Mouse (Mus musculus): ENCODE results near the gene Calm5.
"Not testable (repeated sequence)": the region's sequence is repeated elsewhere in the genome, so short reads cannot be mapped to it uniquely, and the experiment has no call there.

Gene Calm5

DNA sequence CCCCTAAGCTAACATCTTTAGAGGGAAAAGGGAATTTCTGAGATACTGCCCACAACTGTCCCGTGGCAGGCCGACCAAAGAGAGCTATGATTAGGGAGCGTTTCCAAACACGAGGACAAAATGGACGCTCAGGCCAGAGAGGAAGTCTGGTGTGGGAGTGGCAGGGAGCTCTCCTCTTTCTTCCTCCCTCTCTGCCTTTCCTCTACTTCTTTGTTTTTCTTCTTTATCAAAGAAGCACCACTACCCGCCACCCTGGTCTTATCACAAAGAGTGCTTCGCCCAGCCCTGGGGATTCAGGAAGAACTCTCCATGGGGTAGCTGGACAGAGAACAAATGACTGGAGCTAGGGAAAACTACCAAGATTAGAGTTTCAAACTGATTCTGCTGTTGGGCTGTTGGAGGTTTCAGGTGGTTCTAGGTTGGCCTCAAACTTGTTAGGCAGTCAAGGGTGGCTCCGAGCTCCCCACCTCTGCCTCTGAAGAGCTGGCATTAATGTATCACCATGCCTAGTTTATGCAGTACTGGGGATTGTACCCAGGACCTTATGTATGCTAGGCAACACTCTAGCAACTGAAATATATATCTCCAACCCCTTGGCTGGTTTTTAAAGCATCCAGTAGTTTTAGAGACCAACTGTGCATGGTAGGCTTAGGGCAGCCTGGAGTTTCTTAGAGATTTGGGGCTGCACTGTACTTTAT lies 12.5 kb downstream of the Calm5 start:
- DNase-seq: no peak

DNA sequence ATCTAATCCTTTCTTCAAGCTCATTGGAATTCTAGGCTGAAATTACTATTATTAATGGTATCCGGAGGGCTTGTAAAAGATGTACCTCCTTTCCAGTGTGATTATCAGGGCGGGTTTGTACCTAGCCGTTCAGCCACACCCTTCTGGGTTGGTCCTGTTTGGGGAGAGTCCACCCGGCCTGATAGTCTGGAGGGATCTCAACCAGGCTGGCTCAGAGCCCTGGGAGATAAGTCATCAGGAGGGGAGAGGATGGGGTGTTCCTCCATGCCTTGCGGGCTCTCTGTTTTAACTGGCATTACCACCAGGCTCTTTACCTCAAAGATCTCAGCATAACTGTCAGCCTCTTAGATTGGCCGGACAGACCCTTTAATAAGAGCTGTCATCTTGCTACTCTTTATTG lies 13.2 kb downstream of the Calm5 start:
- no peak for DNase-seq

DNA sequence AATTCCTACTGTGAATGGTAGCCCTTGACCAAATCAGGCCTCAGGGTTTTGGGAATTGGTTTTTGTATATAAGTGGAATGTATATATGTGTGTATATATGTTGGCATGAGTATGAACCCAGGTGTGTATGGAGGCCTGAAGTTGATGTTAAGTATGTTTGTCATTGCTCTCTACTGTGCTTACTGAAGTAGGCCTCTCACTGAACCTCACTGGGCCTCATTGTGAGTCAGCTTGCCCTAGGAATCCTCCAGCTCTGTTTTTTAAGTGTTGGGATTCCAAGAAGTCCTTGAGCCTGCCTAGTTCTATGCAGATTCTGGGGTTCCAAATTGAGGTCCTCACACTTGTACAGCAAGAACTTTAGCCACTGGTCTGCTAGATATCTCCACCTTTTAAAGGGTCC lies 15.9 kb downstream of the Calm5 start:
- no peak for DNase-seq

DNA sequence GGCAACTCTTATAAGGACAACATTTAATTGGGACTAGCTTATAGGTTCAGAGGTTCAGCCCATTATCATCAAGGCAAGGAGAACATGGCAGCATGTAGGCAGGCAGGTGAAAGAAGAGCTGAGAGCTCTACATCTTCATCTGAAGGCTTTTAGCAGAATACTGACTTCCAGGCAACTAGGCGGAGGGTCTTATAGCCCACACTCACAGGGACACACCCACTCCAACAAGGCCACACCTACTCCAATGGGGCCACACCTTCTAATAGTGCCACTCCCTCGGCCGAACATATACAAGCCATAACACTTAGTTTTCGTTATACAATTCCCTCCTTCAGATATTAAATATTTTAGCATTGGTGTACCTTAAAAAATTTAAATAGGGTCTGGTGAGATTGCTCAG lies 18.9 kb downstream of the Calm5 start:
- no peak for DNase-seq

DNA sequence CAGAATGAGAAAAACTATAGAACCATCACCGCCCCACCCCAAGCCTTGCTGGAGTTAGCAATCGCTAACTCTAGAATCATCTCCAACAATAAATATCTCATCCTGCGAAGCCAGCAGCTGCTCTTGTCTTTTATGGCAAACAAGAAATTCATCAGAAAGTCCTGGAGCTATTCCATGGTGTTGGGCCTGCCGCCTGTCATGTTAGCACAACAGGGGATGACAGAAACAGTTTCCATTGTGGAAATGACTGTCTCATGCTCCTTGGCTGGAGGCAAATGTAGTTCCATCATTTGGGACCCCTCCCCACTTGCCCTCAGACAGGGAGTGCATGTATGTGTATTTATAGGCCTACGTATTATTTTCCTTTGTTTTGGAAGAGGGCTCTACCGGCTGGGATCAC lies 22.5 kb downstream of the Calm5 start:
- DNase-seq: no peak

DNA sequence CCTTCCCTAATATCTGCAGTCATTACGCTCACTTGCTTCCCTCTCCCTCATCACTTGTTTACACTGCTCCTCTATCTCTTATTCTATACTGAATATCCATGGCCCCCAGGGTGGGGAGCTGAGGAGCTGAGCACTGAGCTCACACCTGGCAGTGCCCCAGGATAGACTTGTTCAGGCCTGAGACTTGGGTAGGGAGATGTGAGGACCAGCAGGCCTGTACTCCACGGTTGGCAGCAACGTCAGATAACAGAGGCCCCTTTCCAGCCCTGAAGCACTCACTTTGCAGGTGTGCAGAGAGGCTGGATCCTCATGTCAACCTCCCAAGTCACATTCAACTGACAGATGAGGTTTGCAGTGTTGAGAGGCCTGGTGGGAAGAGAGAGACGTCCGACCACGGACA lies 23.2 kb downstream of the Calm5 start:
- DNase-seq: no peak

DNA sequence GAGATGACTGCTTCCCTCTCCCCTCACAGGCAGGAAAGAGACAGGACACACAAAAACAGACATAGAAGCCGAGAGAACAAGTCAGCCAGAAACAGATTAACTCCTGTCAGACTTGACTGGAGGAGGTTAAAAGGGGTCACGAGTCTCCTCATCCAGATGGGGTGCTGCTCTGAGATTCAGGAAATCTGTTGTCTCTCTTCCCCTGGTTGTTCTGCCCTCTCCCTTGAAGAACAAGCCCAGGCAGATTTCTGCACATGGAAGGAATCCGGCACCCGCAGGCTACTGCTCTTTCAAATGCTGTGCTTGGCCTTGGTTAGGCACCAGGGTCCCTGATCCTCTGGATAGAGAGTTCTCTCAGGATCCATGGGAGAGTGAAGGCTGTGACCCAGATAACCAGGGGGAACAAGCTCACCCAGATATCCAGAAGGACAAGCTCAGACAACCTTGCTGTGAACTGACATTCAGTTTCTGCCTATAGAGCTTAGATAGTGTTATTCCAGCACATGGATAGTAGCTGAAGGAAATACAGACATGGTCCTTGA lies 23.8 kb downstream of the Calm5 start:
- no peak for DNase-seq

DNA sequence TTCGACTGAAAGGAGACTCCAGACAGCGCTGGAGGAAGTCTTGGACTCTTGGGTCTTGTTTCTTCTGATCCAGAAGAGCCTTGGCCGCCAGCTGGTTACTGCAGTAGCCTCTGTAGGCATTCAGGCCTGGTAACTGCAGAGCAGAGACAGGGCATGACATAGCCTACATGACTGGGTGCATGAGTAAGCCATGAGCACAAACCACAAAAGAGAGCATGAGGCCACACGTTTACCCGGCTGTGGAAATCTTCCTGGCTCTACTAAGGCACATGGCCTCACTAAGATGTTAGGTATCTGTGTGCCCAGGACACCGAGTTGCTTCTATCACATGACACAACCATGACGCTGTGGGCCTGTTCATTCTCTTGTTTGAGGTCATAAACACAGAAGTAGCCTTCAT lies 32.7 kb downstream of the Calm5 start:
- no peak for DNase-seq

DNA sequence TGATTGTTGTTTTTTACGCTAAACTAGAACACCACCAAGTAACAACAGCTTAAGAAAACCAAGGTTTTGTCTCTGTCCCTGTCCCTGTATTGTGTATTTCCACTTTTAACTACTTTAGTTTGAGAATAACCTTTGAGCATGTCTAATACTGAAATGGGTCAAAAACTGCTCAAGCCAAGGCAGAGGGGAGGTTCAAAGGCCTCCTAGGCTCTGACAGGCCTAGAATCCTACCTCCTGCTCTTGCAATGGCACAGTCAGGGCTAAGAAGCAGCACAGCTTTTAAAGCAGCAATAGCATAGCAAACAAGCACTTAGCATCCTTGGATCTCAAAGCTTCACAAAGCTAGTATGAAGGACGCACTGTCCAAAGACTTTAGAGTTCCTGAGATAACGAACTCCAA lies 35.1 kb downstream of the Calm5 start:
- peak; percentile 39 to 41 for DNase-seq

DNA sequence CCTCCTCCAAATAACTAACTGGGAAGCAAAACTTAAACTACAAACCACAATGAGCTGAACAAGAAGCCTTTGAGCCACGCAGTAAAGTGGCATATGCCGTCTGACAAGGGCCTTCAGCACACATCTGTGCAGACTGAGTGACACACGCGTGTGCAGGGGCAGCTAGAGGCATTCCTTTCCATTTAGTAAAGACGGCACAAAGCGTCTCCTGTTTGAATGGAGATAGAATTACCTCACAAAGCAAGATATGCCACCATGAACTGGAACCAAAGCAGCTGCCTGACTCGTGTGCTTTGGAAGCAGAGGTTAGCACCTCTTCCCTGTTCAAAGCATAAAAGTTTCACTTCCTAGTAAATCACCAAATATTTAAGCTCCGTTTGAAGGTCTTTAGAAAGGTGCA lies 36.1 kb downstream of the Calm5 start:
- DNase-seq: no peak

DNA sequence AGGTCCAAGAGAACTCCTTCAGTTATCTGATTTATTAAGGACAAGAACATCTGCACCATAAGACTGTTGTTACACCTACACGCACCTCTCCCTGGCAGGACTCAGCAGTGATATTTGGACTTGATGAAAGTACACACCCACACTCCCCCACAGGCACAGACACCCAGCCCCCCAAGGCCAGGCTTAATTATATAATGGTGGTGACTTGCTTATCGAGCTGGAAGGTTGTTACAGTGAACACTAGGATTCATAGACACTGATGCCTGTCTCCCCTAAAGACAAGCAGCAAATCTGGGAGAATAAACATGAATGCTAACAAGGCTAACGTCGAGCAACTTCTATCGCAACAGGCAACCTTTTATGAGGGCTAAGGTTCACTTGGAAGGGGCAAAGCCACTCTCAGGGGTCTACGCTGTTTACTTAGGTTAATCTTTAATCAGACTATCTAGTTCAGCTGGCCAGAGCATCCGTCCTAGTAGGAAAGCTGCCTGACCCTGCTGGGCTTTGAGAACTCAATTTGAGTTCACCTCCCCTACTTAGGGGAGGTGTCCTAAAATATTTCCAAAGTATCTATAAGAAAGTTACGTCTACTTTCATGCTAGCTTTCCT lies 37.6 kb downstream of the Calm5 start:
- peak; percentile 65 to 76 for DNase-seq

DNA sequence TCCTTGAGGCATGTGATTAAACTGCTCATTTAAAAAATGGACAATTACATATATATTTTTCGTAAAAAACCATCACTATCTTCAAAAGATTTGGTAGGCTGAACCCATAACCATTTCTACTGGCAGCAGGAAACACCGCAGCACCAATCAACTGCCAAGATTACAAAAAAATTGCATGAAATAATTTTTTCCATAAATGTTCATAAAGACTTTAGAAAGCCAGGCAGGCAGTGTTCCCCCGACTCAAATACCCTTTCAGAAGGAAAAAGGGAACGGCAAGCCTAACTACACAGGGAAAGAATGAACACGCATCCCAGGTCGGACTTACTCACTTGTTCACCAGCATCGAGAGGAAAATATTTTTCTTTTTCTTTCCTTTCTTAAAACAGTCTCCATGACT lies 38.6 kb downstream of the Calm5 start:
- no peak for DNase-seq

DNA sequence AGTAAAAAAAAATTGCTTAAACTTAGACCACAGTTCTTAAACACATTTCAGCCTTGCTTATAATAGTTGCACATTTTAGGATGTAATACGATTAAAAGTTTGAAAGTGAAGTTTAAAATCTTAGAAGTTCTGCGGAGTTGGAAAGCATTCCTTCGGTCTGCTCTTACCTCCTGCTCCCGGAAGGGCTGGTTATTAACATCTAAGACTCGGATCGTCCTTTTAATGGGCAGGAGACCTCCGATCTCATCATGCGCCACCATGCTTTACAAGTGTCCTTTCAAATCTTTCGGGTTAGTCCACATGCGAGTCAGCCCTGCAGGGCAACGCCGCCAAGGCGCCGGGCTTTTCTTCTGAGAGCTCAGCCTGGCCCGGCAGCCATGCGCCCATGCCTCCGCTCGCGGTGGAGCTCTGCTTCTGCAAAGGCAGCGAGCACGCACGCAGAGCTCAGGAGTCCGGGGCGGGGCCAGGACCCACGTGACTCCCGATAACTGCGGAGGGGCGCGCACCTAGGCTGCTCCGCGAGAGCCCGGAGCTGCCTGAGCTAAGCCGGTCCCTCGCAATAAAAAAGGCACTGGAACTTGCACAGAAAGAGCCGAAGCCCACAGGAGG lies 39.3 kb downstream of the Calm5 start:
- DNase-seq: peak; percentile 92 to 95

DNA sequence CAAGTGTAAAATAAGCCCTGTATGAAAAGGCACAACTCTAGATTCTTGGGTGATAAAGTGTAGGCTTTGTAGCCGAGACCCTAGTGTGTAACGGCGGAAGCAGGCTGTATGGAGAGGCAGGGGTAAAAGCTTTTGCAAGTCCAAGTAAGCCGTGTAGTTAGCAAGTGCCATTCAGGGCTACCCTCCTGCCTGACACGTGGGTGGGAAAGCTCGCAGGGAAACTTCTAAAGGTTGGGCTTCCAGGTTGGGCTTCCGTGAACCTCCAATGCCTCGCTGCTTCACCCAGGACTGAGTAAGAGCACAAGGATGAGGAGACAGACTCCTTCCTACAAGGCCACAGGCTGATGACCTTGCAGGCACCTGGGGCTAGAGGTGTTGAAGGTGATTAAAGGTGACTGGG lies 40.6 kb downstream of the Calm5 start:
- peak in 1 of 2 experiments; percentile 32 for DNase-seq

DNA sequence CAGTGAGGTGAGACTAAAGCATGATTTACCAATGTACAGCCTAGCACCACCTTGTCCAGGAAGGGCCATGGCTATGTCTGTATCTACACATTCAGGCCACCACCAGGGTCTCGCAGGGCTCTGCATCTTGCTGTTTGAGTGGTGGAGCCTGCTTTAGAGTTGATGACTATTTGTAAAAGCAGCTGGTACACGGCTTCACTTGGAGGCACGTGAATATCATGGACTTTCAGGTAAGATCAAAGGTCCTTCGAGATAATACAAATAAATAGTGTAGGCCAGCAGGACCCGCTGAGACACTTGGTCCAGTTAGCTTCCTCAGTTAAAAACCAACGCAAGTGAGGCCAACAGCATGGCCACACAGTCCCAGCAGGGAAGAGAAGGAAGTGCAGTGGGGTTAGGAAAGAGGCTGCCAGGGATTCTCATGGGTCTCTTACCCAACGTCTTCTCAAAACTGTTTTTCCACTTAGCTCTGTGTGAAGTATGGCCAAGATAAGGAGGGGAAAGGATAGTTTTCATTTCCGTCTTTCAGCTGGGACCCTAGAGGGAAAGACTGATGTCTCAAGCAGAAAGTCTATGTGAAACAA lies 41.5 kb downstream of the Calm5 start:
- DNase-seq: no peak

DNA sequence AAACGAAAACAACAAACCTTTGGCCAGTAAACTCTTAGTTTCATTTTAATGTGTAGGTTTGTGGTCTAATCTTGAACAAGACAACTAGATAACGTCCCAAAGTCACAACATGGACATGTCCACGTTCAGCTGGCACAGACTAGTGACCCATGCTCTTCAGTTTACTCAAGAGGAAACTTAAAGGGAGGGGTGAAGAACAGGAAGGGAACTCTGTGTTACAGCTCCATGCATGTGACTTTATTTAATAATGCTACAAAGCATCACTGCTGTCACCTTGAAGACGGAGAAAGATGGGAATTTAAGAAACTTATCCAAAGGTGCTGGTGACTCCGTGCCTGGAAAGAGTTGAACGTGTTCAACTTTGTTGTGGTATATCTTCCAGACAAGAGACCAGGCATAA lies 42.1 kb downstream of the Calm5 start:
- no peak for DNase-seq

DNA sequence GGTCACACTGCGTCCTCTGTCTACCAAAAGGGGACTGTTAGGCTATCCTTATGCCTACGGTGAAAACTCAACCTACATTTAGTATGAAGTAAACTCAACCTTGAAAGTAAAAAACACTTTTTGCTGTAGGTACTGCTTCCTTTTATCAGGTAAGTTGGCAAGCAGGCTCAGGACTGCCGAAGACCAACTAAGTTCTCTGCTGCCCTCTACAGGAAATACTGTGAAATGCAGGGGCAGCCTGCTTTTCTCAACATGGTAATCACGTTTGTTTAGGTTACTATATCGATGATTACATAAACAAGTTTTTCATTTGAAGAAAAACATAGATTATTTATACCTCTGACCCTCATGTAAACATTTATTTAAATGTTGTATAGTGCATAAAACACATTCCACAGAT lies 42.9 kb downstream of the Calm5 start:
- peak; percentile 79 to 80 for DNase-seq

DNA sequence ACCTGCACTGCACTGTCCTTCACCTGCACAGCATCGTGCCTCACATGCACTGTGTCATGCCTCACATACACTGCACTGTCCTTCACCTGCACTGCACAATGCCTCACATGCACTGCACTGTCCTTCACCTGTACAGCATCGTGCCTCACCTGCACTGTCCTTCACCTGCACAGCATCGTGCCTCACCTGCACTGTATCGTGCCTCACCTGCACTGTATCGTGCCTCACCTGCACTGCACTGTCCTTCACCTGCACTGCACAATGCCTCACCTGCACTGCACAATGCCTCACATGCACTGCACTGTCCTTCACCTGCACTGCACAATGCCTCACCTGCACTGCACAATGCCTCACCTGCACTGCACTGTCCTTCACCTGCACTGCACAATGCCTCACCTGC lies 44.2 kb downstream of the Calm5 start:
- not testable (repeated sequence) for DNase-seq

DNA sequence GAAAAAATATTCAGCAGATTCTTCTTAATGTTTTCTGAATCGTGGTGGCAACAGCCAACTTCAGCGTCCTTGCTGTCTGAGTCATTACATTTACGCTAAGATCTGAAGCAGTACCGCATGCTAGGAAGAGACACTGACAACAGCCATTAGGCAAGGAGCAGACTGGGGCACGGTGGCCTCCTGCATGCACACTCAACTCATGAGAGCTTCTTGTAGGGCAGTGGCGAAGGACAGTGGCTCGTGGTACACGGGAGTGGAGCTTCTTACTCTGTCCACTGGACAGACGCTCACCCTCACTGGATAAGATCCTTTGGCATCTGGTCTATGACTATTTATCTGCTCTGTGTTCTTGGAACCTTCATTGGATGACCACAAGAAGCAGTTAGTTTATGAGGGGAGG lies 45.3 kb downstream of the Calm5 start:
- DNase-seq: no peak

Data from kidney, adult 8-10 months (tissue).